Mouse (Mus musculus) cortical plate, adult 2 months (tissue): ENCODE measurements at regions not wholly inside any gene's neighbourhood (a gene's known extent, or its start where the extent isn't known, plus 50 kb on each side); places are given as distances from the start of the nearest gene placed in this dataset.
"Not testable (repeated sequence)": the region's sequence is repeated elsewhere in the genome, so short reads cannot be mapped to it uniquely, and the experiment has no call there.

ENCODE experiments used
- H3K27ac ChIP-seq: fragments of 200-500 bp; 2 replicates; pipeline ENCODE4 v1.5.1; 2012; ENCODE audit warnings: low read length, control low read depth, inconsistent platforms; ENCODE audit not compliant: insufficient read depth
- H3K4me1 ChIP-seq: fragments of 200-500 bp; 2 replicates; pipeline ENCODE4 v1.6.1; 2011; ENCODE audit warnings: low read length; ENCODE audit not compliant: control insufficient read depth, insufficient read depth
- H3K4me3 ChIP-seq: fragments of 200-500 bp; 2 replicates; pipeline ENCODE4 v1.5.1; 2011; ENCODE audit warnings: mild to moderate bottlenecking, low read length, control low read depth; ENCODE audit not compliant: insufficient read depth
- CTCF ChIP-seq: fragments of 200-500 bp; IDR thresholded peaks from 2 replicates; pipeline ENCODE4 v1.5.1; 2011; ENCODE audit warnings: mild to moderate bottlenecking, control low read depth, low read length; ENCODE audit not compliant: insufficient read depth; ENCODE audit errors: extremely low read depth
- POLR2A ChIP-seq: fragments of 200-500 bp; IDR thresholded peaks from 2 replicates; pipeline ENCODE4 v1.6.1; 2011; ENCODE audit warnings: mild to moderate bottlenecking, low read length, control low read depth; ENCODE audit not compliant: insufficient read depth; ENCODE audit errors: extremely low read depth

DNA sequence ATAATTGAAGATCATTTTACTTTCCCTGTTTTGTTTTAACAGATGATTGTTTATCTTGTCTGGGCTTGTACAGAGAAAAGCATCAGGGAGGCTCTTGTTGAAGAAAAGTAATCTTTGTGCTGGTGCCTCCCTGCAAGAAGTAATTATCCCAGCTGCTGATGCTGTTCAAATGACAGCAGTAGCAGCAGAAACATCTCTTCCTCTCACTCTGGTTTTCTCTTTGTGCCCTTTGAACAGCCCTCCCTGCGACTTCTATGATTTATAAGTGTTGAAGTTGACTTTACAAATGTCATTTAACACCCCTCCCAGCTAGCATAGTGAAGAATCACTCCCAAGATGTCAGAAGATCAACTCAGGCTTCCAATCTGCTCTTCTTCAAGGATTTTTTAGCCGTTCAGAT is 286.5 kb upstream of the Ghitm start:
- H3K27ac ChIP-seq: no peak overlapping the region
- H3K4me1 ChIP-seq: no peaks in the 10 kb centered on the region
- TF ChIP-seq CTCF (no peak), POLR2A (no peak)
- H3K4me3 ChIP-seq: no peak overlapping the region

- not testable (repeated sequence) for H3K27ac ChIP-seq, H3K4me3 ChIP-seq, H3K4me1 ChIP-seq
Measured at GRCm38 (mm10) chr14:37412583-37412982, 277.5 kb upstream of the Ghitm start.

DNA sequence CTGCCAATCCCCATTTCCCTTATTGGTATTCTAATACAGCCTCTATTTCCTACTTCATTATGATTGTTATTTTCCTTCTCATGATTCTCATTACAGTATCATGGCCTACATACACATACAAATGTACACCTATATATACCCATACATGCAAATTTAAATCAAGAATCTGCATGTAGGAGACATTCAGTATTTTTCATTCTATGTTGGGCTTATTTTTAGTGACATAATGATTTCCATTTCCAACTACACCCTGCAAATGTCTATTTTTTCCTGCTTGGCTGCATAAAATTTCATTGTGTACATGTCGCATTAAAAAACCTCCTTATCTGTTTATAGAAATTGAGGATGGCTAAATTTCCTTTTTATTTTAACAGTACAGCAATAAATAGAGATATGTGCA is 236.9 kb upstream of the Ghitm start:
- TF ChIP-seq CTCF (no peak), POLR2A (no peak)
- Histone ChIP-seq H3K27ac (no peak overlapping the region), H3K4me3 (no peak overlapping the region), H3K4me1 (no peaks in the 10 kb centered on the region)

GRCm38 (mm10) chr14:37361896-37362295 is 226.8 kb upstream of the Ghitm start:
- no peak overlapping the region for H3K27ac ChIP-seq
- no peak overlapping the region for H3K4me3 ChIP-seq
- TF ChIP-seq CTCF (no peak), POLR2A (no peak)
- no peaks in the 10 kb centered on the region for H3K4me1 ChIP-seq

- TF ChIP-seq CTCF (peak; percentile 76), POLR2A (no peak)
- no peak overlapping the region for H3K27ac ChIP-seq
- no peaks in the 10 kb centered on the region for H3K4me1 ChIP-seq
- H3K4me3 ChIP-seq: no peak overlapping the region
Measured at GRCm38 (mm10) chr14:37355968-37356704, 221.1 kb upstream of the Ghitm start.

GRCm38 (mm10) chr14:37323392-37323791 is 188.3 kb upstream of the Ghitm start:
- Histone ChIP-seq H3K4me1 (no peaks in the 10 kb centered on the region), H3K27ac (no peak overlapping the region), H3K4me3 (no peak overlapping the region)
- TF ChIP-seq CTCF: no peak
- no peak for TF ChIP-seq POLR2A

DNA sequence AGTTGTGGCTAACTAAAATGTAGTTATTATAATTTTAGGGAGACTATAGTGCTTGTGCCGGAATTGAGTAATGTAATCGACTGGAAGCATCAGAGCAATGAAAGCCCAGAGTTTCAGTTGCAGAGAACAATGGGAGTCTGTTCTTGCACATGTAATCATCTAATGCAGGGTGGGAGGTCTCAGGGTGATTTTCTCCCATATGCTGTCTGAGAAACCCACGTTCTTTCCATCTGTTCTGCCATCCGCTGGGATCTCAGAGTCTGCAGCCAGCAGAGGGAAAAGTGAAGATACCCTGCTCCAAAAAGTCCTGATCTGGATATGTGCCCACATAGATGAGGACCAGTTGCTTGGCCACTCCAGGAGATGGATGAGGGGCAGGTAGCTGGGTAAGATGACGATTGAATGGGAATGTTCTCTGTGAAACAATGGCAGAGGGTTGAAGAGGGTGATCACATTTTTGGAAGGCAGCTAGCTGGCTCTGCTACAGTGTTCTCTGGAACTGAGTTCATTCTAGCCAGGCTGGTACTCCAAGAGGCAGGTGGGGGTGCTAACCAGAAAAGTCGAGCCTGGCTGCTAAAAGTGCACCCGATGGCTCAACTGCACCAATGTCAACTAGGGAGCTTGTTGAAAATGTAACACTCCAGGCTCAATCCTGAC is 180.3 kb upstream of the Ghitm start:
- H3K4me3 ChIP-seq: no peak overlapping the region
- no peak overlapping the region for H3K27ac ChIP-seq
- TF ChIP-seq POLR2A (no peak), CTCF (no peak)
- no peaks in the 10 kb centered on the region; the same call in 1 of the 2 replicates for H3K4me1 ChIP-seq

GRCm38 (mm10) chr14:37313906-37314305 is 178.8 kb upstream of the Ghitm start:
- Histone ChIP-seq H3K4me1 (no peaks in the 10 kb centered on the region; the same call in 1 of the 2 replicates), H3K4me3 (no peak overlapping the region), H3K27ac (no peak overlapping the region)
- no peak for TF ChIP-seq CTCF
- no peak for TF ChIP-seq POLR2A

DNA sequence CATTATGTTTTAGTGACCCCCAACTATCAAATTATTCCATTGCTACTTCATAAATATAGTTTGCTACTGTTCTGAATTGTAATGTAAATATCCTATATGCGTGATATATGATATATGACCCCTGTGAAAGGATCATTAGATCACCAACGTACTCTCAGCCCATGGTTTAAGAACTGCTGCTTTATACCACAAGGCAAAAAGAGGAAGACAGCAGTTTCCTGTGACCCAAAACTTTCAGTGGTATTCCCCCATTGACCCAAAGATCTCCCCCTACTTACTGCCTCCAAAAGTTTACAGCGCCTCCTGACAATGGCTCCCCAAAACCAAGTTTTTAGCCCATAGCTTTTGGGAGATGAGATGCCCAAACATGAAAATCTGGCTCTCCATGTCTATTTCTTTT is 177.8 kb upstream of the Ghitm start:
- no peaks in the 10 kb centered on the region; the same call in 1 of the 2 replicates for H3K4me1 ChIP-seq
- TF ChIP-seq POLR2A (no peak), CTCF (no peak)
- H3K27ac ChIP-seq: no peak overlapping the region
- H3K4me3 ChIP-seq: no peak overlapping the region

DNA sequence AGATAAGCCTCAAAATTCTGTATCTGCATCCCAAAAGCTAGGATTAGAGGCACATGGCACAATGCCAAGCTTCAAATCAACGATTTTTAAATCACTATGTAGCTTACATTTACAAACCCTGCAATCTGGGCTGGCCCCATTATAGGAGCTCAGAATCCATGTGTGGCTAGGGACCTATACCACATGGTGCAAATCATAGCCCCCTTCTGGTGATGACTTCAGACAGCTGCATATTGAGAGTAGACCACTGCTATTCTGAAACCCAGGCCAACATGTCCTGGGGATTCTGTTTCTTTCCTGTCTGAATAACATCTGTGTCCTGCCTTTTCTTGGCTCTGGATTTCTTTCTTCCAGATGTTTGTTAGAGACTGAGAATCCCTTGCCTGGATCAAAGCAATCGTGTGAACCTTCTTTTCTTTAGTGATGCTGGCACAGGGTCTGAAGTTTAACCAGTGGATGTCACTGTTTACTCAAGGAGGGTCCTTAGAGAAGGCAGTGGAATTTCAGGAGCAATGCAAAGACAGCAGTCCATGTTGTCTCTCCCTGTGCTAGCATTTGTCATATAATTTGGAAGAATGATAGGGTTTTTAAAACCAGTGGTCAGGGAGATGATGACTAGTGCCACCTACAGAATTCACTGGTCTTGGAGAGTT is 171.7 kb upstream of the Ghitm start:
- Histone ChIP-seq H3K4me3 (no peak overlapping the region), H3K4me1 (no peaks in the 10 kb centered on the region), H3K27ac (no peak overlapping the region)
- TF ChIP-seq POLR2A (no peak), CTCF (no peak)

GRCm38 (mm10) chr14:37298631-37299030 is 163.6 kb upstream of the Ghitm start:
- H3K27ac ChIP-seq: no peak overlapping the region
- no peak overlapping the region for H3K4me3 ChIP-seq
- no peaks in the 10 kb centered on the region for H3K4me1 ChIP-seq
- TF ChIP-seq POLR2A: no peak
- no peak for TF ChIP-seq CTCF
